Mouse (Mus musculus): ENCODE data around the gene Crlf3. TPM values are rescaled to one million over a fixed set of nuclear protein-coding genes. Genes with fewer than 3 reads are reported as not detected.

The Crlf3 gene
- polyA plus RNA-seq (2016; fragmentation: Nextera tagmentation; extraction: Ambion mirVana), result 30.9 and 33.9 TPM in 2 replicates

- 6% methylated on average over 55 of the region's 55 CpGs for WGBS
- peak within 1 kb of the TSS; percentile 73 for H3K4me2 ChIP-seq
- peak within 1 kb of the TSS; percentile 96 for H3K9ac ChIP-seq
- peak; percentile 96 for ATAC-seq (ENCODE audit: low FRiP score)
- H3K9me3 ChIP-seq, result 0 out of 2 replicates have a peak, but pooled peaks cover 3% of the 10 kb centered on the region
- peak within 1 kb of the TSS; percentile 85 for H3K4me3 ChIP-seq (replicated peaks)
- H3K27ac ChIP-seq, result peak within 1 kb of the TSS; percentile 87
- peaks cover 13% of the 10 kb centered on the region for H3K4me1 ChIP-seq
- H3K36me3 ChIP-seq (replicated peaks), result no peaks in the 10 kb centered on the region
- H3K27me3 ChIP-seq, result no peaks in the 10 kb centered on the region
These were observed at the start of gene Crlf3 for GRCm38 (mm10) chr11:80080826-80081728. Gene Crlf3 (minus strand): TSS chr11:80080991.

GRCm38 (mm10) chr11:80116411-80116810 is 35.6 kb upstream of the Crlf3 start:
- ATAC-seq (ENCODE audit: low FRiP score), result no peak
- Histone ChIP-seq H3K4me1 (no peaks in the 10 kb centered on the region), H3K27ac (no peak overlapping the region), H3K4me3 (replicated peaks) (no peak overlapping the region), H3K9me3 (no peaks in the 10 kb centered on the region), H3K36me3 (replicated peaks) (peaks cover 76% of the 10 kb centered on the region), H3K27me3 (no peaks in the 10 kb centered on the region), H3K4me2 (no peak overlapping the region), H3K9ac (no peak overlapping the region)
- WGBS, result 91% methylated on average over 1 of the region's 1 CpGs

GRCm38 (mm10) chr11:80104407-80104806 is 23.6 kb upstream of the Crlf3 start:
- WGBS, result 94% methylated on average over 1 of the region's 1 CpGs
- Histone ChIP-seq H3K27ac (no peak overlapping the region), H3K27me3 (no peaks in the 10 kb centered on the region), H3K4me1 (no peaks in the 10 kb centered on the region), H3K4me2 (no peak overlapping the region), H3K9me3 (no peaks in the 10 kb centered on the region), H3K36me3 (replicated peaks) (peaks cover 63% of the 10 kb centered on the region), H3K9ac (no peak overlapping the region), H3K4me3 (replicated peaks) (no peak overlapping the region)
- no peak for ATAC-seq (ENCODE audit: low FRiP score)

- H3K4me3 ChIP-seq (replicated peaks), result no peak overlapping the region
- no peaks in the 10 kb centered on the region for H3K4me1 ChIP-seq
- no peak overlapping the region for H3K27ac ChIP-seq
- H3K9ac ChIP-seq, result no peak overlapping the region
- no peaks in the 10 kb centered on the region for H3K9me3 ChIP-seq
- ATAC-seq (ENCODE audit: low FRiP score), result no peak
- H3K4me2 ChIP-seq, result no peak overlapping the region
- 88% methylated on average over 6 of the region's 6 CpGs for WGBS
- H3K27me3 ChIP-seq, result no peaks in the 10 kb centered on the region
- peaks cover 58% of the 10 kb centered on the region for H3K36me3 ChIP-seq (replicated peaks)
These were observed 20.5 kb upstream of the Crlf3 start for GRCm38 (mm10) chr11:80101298-80101697.

- Histone ChIP-seq H3K9me3 (no peaks in the 10 kb centered on the region), H3K27ac (no peak overlapping the region), H3K9ac (no peak overlapping the region), H3K27me3 (no peaks in the 10 kb centered on the region), H3K4me3 (replicated peaks) (no peak overlapping the region), H3K4me2 (no peak overlapping the region), H3K36me3 (replicated peaks) (peaks cover 62% of the 10 kb centered on the region), H3K4me1 (no peaks in the 10 kb centered on the region)
- ATAC-seq (ENCODE audit: low FRiP score), result no peak
- WGBS, result 95% methylated on average over 3 of the region's 3 CpGs
These were observed 17.8 kb upstream of the Crlf3 start for GRCm38 (mm10) chr11:80098444-80099056.

GRCm38 (mm10) chr11:80090555-80091164 is 9.9 kb upstream of the Crlf3 start:
- Histone ChIP-seq H3K27ac (no peak overlapping the region), H3K4me1 (peaks cover 17% of the 10 kb centered on the region), H3K4me2 (peak overlapping the region; percentile 82), H3K9me3 (no peaks in the 10 kb centered on the region), H3K4me3 (replicated peaks) (peak overlapping the region; percentile 99), H3K36me3 (replicated peaks) (peaks cover 14% of the 10 kb centered on the region), H3K27me3 (no peaks in the 10 kb centered on the region), H3K9ac (peak overlapping the region; percentile 98)
- no peak for ATAC-seq (ENCODE audit: low FRiP score)
- WGBS, result 53% methylated on average over 3 of the region's 3 CpGs

GRCm38 (mm10) chr11:80089817-80090214 is 9.0 kb upstream of the Crlf3 start:
- peaks cover 17% of the 10 kb centered on the region for H3K4me1 ChIP-seq
- ATAC-seq (ENCODE audit: low FRiP score), result no peak
- H3K27ac ChIP-seq, result peak overlapping the region; percentile 82
- H3K4me3 ChIP-seq (replicated peaks), result peak overlapping the region; percentile 99
- peak overlapping the region; percentile 82 for H3K4me2 ChIP-seq
- no peaks in the 10 kb centered on the region for H3K27me3 ChIP-seq
- peak overlapping the region; percentile 98 for H3K9ac ChIP-seq
- H3K36me3 ChIP-seq (replicated peaks), result peaks cover 8% of the 10 kb centered on the region
- no peaks in the 10 kb centered on the region for H3K9me3 ChIP-seq
- WGBS, result under 1% methylated on average over 14 of the region's 14 CpGs

- Histone ChIP-seq H3K9ac (peak within 1 kb of the TSS; percentile 98), H3K27me3 (no peaks in the 10 kb centered on the region), H3K4me3 (replicated peaks) (peak within 1 kb of the TSS; percentile 99), H3K36me3 (replicated peaks) (peaks cover 1% of the 10 kb centered on the region), H3K27ac (peak within 1 kb of the TSS; percentile 82), H3K4me1 (peaks cover 17% of the 10 kb centered on the region), H3K9me3 (no peaks in the 10 kb centered on the region), H3K4me2 (peak within 1 kb of the TSS; percentile 82)
- WGBS, result 5% methylated on average over 57 of the region's 57 CpGs
- peak; percentile 82 for ATAC-seq (ENCODE audit: low FRiP score)
These were observed 8.4 kb upstream of the Crlf3 start, which contains the start of gene Atad5 for GRCm38 (mm10) chr11:80088917-80089816. Gene Atad5 (plus strand): TSS chr11:80089400.

GRCm38 (mm10) chr11:80086844-80087243 is 6.1 kb upstream of the Crlf3 start:
- Histone ChIP-seq H3K4me3 (replicated peaks) (no peak overlapping the region), H3K36me3 (replicated peaks) (no peaks in the 10 kb centered on the region), H3K27ac (no peak overlapping the region), H3K27me3 (no peaks in the 10 kb centered on the region), H3K9ac (no peak overlapping the region), H3K4me1 (peaks cover 12% of the 10 kb centered on the region), H3K9me3 (0 out of 2 replicates have a peak, but pooled peaks cover 3% of the 10 kb centered on the region), H3K4me2 (no peak overlapping the region)
- 9% methylated on average over 5 of the region's 5 CpGs for WGBS
- peak; percentile 66; the same call in 1 of the 2 replicates for ATAC-seq (ENCODE audit: low FRiP score)

GRCm38 (mm10) chr11:80085356-80086055 is 4.7 kb upstream of the Crlf3 start:
- H3K4me2 ChIP-seq, result no peak overlapping the region
- H3K4me1 ChIP-seq, result peaks cover 11% of the 10 kb centered on the region
- 79% methylated on average over 6 of the region's 6 CpGs for WGBS
- no peak overlapping the region for H3K4me3 ChIP-seq (replicated peaks)
- no peaks in the 10 kb centered on the region for H3K36me3 ChIP-seq (replicated peaks)
- H3K27me3 ChIP-seq, result no peaks in the 10 kb centered on the region
- ATAC-seq (ENCODE audit: low FRiP score), result no peak
- no peak overlapping the region for H3K9ac ChIP-seq
- 0 out of 2 replicates have a peak, but pooled peaks cover 3% of the 10 kb centered on the region for H3K9me3 ChIP-seq
- H3K27ac ChIP-seq, result no peak overlapping the region

- H3K27me3 ChIP-seq, result no peaks in the 10 kb centered on the region
- H3K36me3 ChIP-seq (replicated peaks), result no peaks in the 10 kb centered on the region
- H3K27ac ChIP-seq, result no peak overlapping the region
- 0 out of 2 replicates have a peak, but pooled peaks cover 3% of the 10 kb centered on the region for H3K9me3 ChIP-seq
- 85% methylated on average over 7 of the region's 7 CpGs for WGBS
- no peak for ATAC-seq (ENCODE audit: low FRiP score)
- no peak overlapping the region for H3K9ac ChIP-seq
- no peak overlapping the region for H3K4me2 ChIP-seq
- H3K4me1 ChIP-seq, result peaks cover 13% of the 10 kb centered on the region
- H3K4me3 ChIP-seq (replicated peaks), result no peak overlapping the region
These were observed 1.1 kb upstream of the Crlf3 start for GRCm38 (mm10) chr11:80081786-80082319.

Measured in forebrain, embryonic 12.5 days (tissue).